Mouse (Mus musculus) heart, postnatal 0 days (tissue): ENCODE results near the gene Cntn2.

Experiments
- CTCF ChIP-seq: IDR thresholded peaks from 2 replicates; pipeline ENCODE4 v1.5.1; 2016; ENCODE audit warnings: antibody characterized with exemption, control low read depth, low read depth
- EP300 ChIP-seq: IDR thresholded peaks from 2 replicates; pipeline ENCODE4 v1.6.1; 2016; ENCODE audit warnings: antibody characterized with exemption, low read depth

DNA sequence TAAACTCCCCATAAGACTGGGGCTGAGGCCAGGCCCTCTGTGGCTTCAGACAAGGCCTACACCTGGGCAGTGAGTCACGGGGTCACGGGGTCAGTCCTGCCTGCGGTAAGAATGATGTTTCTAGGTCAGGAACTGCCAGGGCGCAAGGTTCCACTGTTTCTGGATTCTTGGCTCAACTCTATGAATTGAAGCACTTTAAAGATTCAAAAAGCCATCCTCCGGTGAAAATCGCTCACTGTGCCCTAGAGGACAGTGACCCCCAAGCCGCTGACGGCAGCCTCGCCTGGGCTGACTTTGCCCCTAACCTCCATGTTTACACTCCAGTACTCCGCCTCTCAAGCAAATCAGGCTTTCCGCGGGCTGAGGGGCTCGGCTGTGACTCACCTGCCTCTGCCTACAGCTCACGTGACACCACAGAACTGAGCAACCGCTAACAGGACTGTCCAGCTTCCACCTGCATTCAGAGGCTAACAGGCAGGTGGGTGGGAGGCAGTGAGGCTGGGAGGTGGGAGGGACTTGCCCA lies 43.7 kb upstream of the Cntn2 start:
- TF ChIP-seq CTCF (no peak), EP300 (no peak)
